In the genomic region with DNA sequence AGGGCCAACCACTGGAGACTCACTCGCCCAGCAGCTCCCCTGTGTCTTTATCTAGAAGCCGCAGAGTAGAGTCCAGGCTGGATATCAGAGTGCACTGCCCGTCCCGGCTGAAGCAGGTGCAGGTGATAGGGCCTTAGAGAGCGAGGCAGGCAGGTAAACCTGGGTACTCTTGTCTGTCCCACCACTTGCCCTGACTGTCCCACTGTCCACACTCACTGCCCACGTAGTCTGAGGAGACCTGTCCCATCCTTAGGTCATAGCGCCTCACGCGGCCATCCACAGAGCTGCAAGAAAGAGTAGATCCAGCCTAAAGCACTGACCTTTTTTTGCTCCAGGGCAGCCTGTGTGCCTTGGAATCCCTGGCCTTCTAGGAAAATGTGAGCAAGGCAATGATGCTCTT, we compare ENCODE assay signal across 10 mouse cellular contexts. TPM values are rescaled to one million over a fixed set of nuclear protein-coding genes. Genes with fewer than 3 reads are reported as not detected.
DNase-seq lines count a peak whose midpoint lies in the region; ATAC-seq and TF ChIP-seq lines count a peak whose summit lies in the region.
"Had no signal": no experiment of that assay in that cellular context is flagged by ENCODE, and none has a peak within 500 bp of the region (broad histone marks: within the 10 kb centered on the region; RNA-seq: fewer than 3 reads in every experiment).

No protein-coding gene starts in this region.

- no peak overlapping the region for H3K9ac ChIP-seq in neural tube, embryonic 11.5 days (ENCODE audit: low read length)
- peak overlapping the region; percentile 24; the same call in 1 of the 2 replicates for H3K9ac ChIP-seq in liver, embryonic 14.5 days (replicated peaks)
- H3K9ac ChIP-seq: heart, embryonic 13.5 days had no signal

- no peak for ATAC-seq in neural tube, embryonic 11.5 days (ENCODE audit: insufficient read depth, low FRiP score, low TSS enrichment)
- ATAC-seq in liver, embryonic 14.5 days (ENCODE audit: insufficient read depth) = peak; percentile 52
- ATAC-seq in megakaryocyte progenitor cell, adult 5-6 weeks (replicated peaks; ENCODE audit: poor library complexity) = no peak
- ATAC-seq in megakaryocyte-erythroid progenitor cell, adult 5-6 weeks (replicated peaks; ENCODE audit: low FRiP score, low TSS enrichment, poor library complexity, severe bottlenecking) = no peak

- no peak overlapping the region for H3K4me2 ChIP-seq in neural tube, embryonic 11.5 days (ENCODE audit: low read depth)
- H3K4me2 ChIP-seq in liver, embryonic 14.5 days (ENCODE audit: low read depth) = peak overlapping the region; percentile 55
- H3K4me2 ChIP-seq: heart, embryonic 13.5 days had no signal

- peaks cover 13% of the 10 kb centered on the region for H3K36me3 ChIP-seq in neural tube, embryonic 11.5 days (ENCODE audit: control insufficient read depth, insufficient read depth, low read length)
- peaks cover 29% of the 10 kb centered on the region for H3K36me3 ChIP-seq in liver, embryonic 14.5 days (replicated peaks; ENCODE audit: control insufficient read depth, insufficient read depth, low read depth)

- DNase-seq in embryo, embryonic 10 days (ENCODE audit: low spot score) = peak; percentile 64
- DNase-seq in embryo, embryonic 9.5 days (ENCODE audit: extremely low spot score) = no peak
- peak; percentile 47 for DNase-seq in neural tube, embryonic 11.5 days (ENCODE audit: low spot score)
- no peak for DNase-seq in neural tube, embryonic 10.5 days (ENCODE audit: extremely low spot score, low spot score)
- DNase-seq in embryo, embryonic 10.5 days (ENCODE audit: low spot score) = peak; percentile 58
- peak in 2 of 3 experiments; percentile 49 to 51 for DNase-seq in liver, embryonic 14.5 days (ENCODE audit: low read depth in 3 of 3, low spot score in 3 of 3)

- TF ChIP-seq EP300 in liver, embryonic 14.5 days (IDR thresholded peaks at IDR 0.05; ENCODE audit: low read depth) = peak; percentile 82

- 73% methylated on average over 9 of the region's 9 CpGs for WGBS in neural tube, embryonic 11.5 days
- WGBS in liver, embryonic 14.5 days (ENCODE audit: insufficient replicate concordance) = 45% methylated on average over 9 of the region's 9 CpGs

- H3K27me3 ChIP-seq in neural tube, embryonic 11.5 days (ENCODE audit: control insufficient read depth, insufficient read depth, low read length) = no peaks in the 10 kb centered on the region
- no peaks in the 10 kb centered on the region for H3K27me3 ChIP-seq in liver, embryonic 14.5 days (ENCODE audit: control insufficient read depth, insufficient read depth, low read length)
- H3K27me3 ChIP-seq: heart, embryonic 13.5 days had no signal

- H3K27ac ChIP-seq in neural tube, embryonic 11.5 days (ENCODE audit: low read depth, low read length) = no peak overlapping the region
- peak overlapping the region; percentile 71 for H3K27ac ChIP-seq in liver, embryonic 14.5 days
- H3K27ac ChIP-seq: heart, embryonic 13.5 days had no signal

- peaks cover 9% of the 10 kb centered on the region; the same call in 1 of the 2 replicates for H3K4me1 ChIP-seq in neural tube, embryonic 11.5 days (ENCODE audit: control insufficient read depth, insufficient read depth, low read length)
- peaks cover 30 to 38% of the 10 kb centered on the region in 2 experiments for H3K4me1 ChIP-seq in liver, embryonic 14.5 days (replicated peaks; ENCODE audit: control insufficient read depth in 2 of 2, insufficient read depth in 2 of 2, low read length in 1 of 2)

- peak; percentile 81 for TF ChIP-seq CTCF in liver, embryonic 14.5 days (IDR thresholded peaks at IDR 0.05; ENCODE audit: low read depth)

- no peaks in the 10 kb centered on the region for H3K9me3 ChIP-seq in neural tube, embryonic 11.5 days (ENCODE audit: control insufficient read depth, low read length)
- H3K9me3 ChIP-seq in liver, embryonic 14.5 days (ENCODE audit: control insufficient read depth, low read length) = no peaks in the 10 kb centered on the region
- H3K9me3 ChIP-seq: heart, embryonic 13.5 days had no signal

- H3K4me3 ChIP-seq in neural tube, embryonic 11.5 days (ENCODE audit: low read depth, low read length) = no peak overlapping the region
- no peak overlapping the region for H3K4me3 ChIP-seq in liver, embryonic 14.5 days (ENCODE audit: insufficient read depth in 1 of 2, low read depth in 2 of 2, low read length in 2 of 2)
- H3K4me3 ChIP-seq: heart, embryonic 13.5 days had no signal

RNA-seq across cellular contexts. Expression of a gene that starts 4.4 kb away (rescaled TPM):
- polyA plus RNA-seq in neural tube, embryonic 11.5 days (2014; fragmentation: Nextera tagmentation; extraction: Ambion mirVana) = 70.3 and 73.8 TPM in 2 replicates
- 19.6 and 21.5 TPM in 2 replicates for polyA plus RNA-seq in liver, embryonic 14.5 days (2012; rRNA removed)
- polyA plus RNA-seq in liver, embryonic 14.5 days (2014; fragmentation: Nextera tagmentation; extraction: Ambion mirVana) = 30.9 and 36.4 TPM in 2 replicates
- total RNA-seq in megakaryocyte progenitor cell, adult 5-6 weeks (2015) = 60.4 and 69.7 TPM in 2 replicates
- 24.6 and 24.7 TPM in 2 replicates for total RNA-seq in megakaryocyte progenitor cell, adult 5-6 weeks (2017)
- total RNA-seq in megakaryocyte-erythroid progenitor cell, adult 5-6 weeks (2014; fragmentation: Nextera tagmentation) = 69.1 and 99.2 TPM in 2 replicates
- total RNA-seq in megakaryocyte-erythroid progenitor cell, adult 5-6 weeks (2017) = 15.0 and 17.6 TPM in 2 replicates

RNA-seq across cellular contexts. Expression of a gene that starts 4.5 kb away (rescaled TPM):
- 117 and 119 TPM in 2 replicates for polyA plus RNA-seq in neural tube, embryonic 11.5 days (2014; fragmentation: Nextera tagmentation; extraction: Ambion mirVana)
- 40.6 and 51.8 TPM in 2 replicates for polyA plus RNA-seq in liver, embryonic 14.5 days (2012; rRNA removed)
- polyA plus RNA-seq in liver, embryonic 14.5 days (2014; fragmentation: Nextera tagmentation; extraction: Ambion mirVana) = 61.8 and 71.5 TPM in 2 replicates
- total RNA-seq in megakaryocyte progenitor cell, adult 5-6 weeks (2015) = 159 and 193 TPM in 2 replicates
- 40.3 and 41.4 TPM in 2 replicates for total RNA-seq in megakaryocyte progenitor cell, adult 5-6 weeks (2017)
- 172 and 250 TPM in 2 replicates for total RNA-seq in megakaryocyte-erythroid progenitor cell, adult 5-6 weeks (2014; fragmentation: Nextera tagmentation)
- 40.4 and 61.3 TPM in 2 replicates for total RNA-seq in megakaryocyte-erythroid progenitor cell, adult 5-6 weeks (2017)

RNA-seq across cellular contexts. Expression of a gene that starts 5.1 kb away (rescaled TPM):
- polyA plus RNA-seq in neural tube, embryonic 11.5 days (2014; fragmentation: Nextera tagmentation; extraction: Ambion mirVana) = 52.6 and 60.6 TPM in 2 replicates
- polyA plus RNA-seq in liver, embryonic 14.5 days (2012; rRNA removed) = 21.2 and 26.0 TPM in 2 replicates
- polyA plus RNA-seq in liver, embryonic 14.5 days (2014; fragmentation: Nextera tagmentation; extraction: Ambion mirVana) = 20.1 and 24.4 TPM in 2 replicates
- total RNA-seq in megakaryocyte progenitor cell, adult 5-6 weeks (2015) = 33.1 and 44.3 TPM in 2 replicates
- total RNA-seq in megakaryocyte progenitor cell, adult 5-6 weeks (2017) = 23.5 and 33.7 TPM in 2 replicates
- total RNA-seq in megakaryocyte-erythroid progenitor cell, adult 5-6 weeks (2014; fragmentation: Nextera tagmentation) = 50.1 and 102 TPM in 2 replicates
- total RNA-seq in megakaryocyte-erythroid progenitor cell, adult 5-6 weeks (2017) = 23.1 and 25.2 TPM in 2 replicates

RNA-seq across cellular contexts. Expression of a gene that starts 7.1 kb away (rescaled TPM):
- polyA plus RNA-seq in neural tube, embryonic 11.5 days (2014; fragmentation: Nextera tagmentation; extraction: Ambion mirVana) = 14.4 and 17.4 TPM in 2 replicates
- polyA plus RNA-seq in liver, embryonic 14.5 days (2012; rRNA removed) = 15.2 and 19.5 TPM in 2 replicates
- polyA plus RNA-seq in liver, embryonic 14.5 days (2014; fragmentation: Nextera tagmentation; extraction: Ambion mirVana) = 17.2 and 20.6 TPM in 2 replicates
- 86.9 and 95.2 TPM in 2 replicates for total RNA-seq in megakaryocyte progenitor cell, adult 5-6 weeks (2015)
- 60.2 and 69.6 TPM in 2 replicates for total RNA-seq in megakaryocyte progenitor cell, adult 5-6 weeks (2017)
- total RNA-seq in megakaryocyte-erythroid progenitor cell, adult 5-6 weeks (2014; fragmentation: Nextera tagmentation) = 30.8 and 30.9 TPM in 2 replicates
- 9.8 and 13.8 TPM in 2 replicates for total RNA-seq in megakaryocyte-erythroid progenitor cell, adult 5-6 weeks (2017)

RNA-seq across cellular contexts. Expression of a gene that starts 8.2 kb away (rescaled TPM):
- not detected in 2 replicates for polyA plus RNA-seq in neural tube, embryonic 11.5 days (2014; fragmentation: Nextera tagmentation; extraction: Ambion mirVana)
- polyA plus RNA-seq in liver, embryonic 14.5 days (2012; rRNA removed) = 0.29 TPM in 1 of 2 replicates, not detected in the other
- polyA plus RNA-seq in liver, embryonic 14.5 days (2014; fragmentation: Nextera tagmentation; extraction: Ambion mirVana) = not detected in 2 replicates
- not detected in 2 replicates for total RNA-seq in megakaryocyte progenitor cell, adult 5-6 weeks (2015)
- not detected in 2 replicates for total RNA-seq in megakaryocyte progenitor cell, adult 5-6 weeks (2017)
- not detected in 2 replicates for total RNA-seq in megakaryocyte-erythroid progenitor cell, adult 5-6 weeks (2014; fragmentation: Nextera tagmentation)
- total RNA-seq in megakaryocyte-erythroid progenitor cell, adult 5-6 weeks (2017) = not detected in 2 replicates
- total RNA-seq: MEL had no signal

Comparison
In these comparisons a context has a peak if more than half of its experiments do, and no peak if none do; other contexts are left out.
1. DNase-seq: peak in embryo, embryonic 10 days (single experiment), neural tube, embryonic 11.5 days (single experiment), embryo, embryonic 10.5 days (single experiment) and liver, embryonic 14.5 days (2 of 3); none in embryo, embryonic 9.5 days (single experiment) and neural tube, embryonic 10.5 days (single experiment).